Mouse (Mus musculus) kidney, embryonic 15.5 days (tissue): ENCODE measurements around the gene Mrpl54. TPM values are rescaled to one million over a fixed set of nuclear protein-coding genes. Genes with fewer than 3 reads are reported as not detected.

Experiments used
- ATAC-seq: fragments of 200-750 bp; cut with Nextera tagmentation; replicated peaks from 2 replicates; pipeline ENCODE4 v1.8.0; 2017; ENCODE audit warnings: moderate TSS enrichment; ENCODE audit not compliant: low FRiP score
- H3K27ac ChIP-seq: fragments of 300-500 bp; sonication (generic); 2 replicates; pipeline ENCODE4 v1.5.1; 2015; ENCODE audit warnings: mild to moderate bottlenecking, inconsistent platforms
- H3K27me3 ChIP-seq: fragments of 300-500 bp; sonication (generic); 2 replicates; pipeline ENCODE4 v1.6.1; 2015; ENCODE audit warnings: inconsistent platforms
- H3K36me3 ChIP-seq: fragments of 300-500 bp; sonication (generic); 2 replicates; pipeline ENCODE4 v1.6.1; 2015; ENCODE audit warnings: inconsistent platforms
- H3K4me1 ChIP-seq: fragments of 300-500 bp; sonication (generic); 2 replicates; pipeline ENCODE4 v1.6.1; 2015; ENCODE audit warnings: inconsistent platforms
- H3K4me2 ChIP-seq: fragments of 300-500 bp; sonication (generic); 2 replicates; pipeline ENCODE4 v1.6.1; 2015; ENCODE audit warnings: moderate library complexity, mild to moderate bottlenecking, inconsistent platforms
- H3K4me3 ChIP-seq: fragments of 300-500 bp; sonication (generic); replicated peaks from 2 replicates; pipeline ENCODE4 v1.5.1; 2015; ENCODE audit warnings: mild to moderate bottlenecking, inconsistent platforms
- H3K9ac ChIP-seq: fragments of 300-500 bp; sonication (generic); 2 replicates; pipeline ENCODE4 v1.6.1; 2015; ENCODE audit warnings: mild to moderate bottlenecking, inconsistent platforms
- H3K9me3 ChIP-seq: fragments of 300-500 bp; sonication (generic); replicated peaks from 2 replicates; pipeline ENCODE4 v1.6.1; 2016; ENCODE audit warnings: inconsistent platforms
- WGBS: fragments of 180-500 bp; shearing (Covaris S2); methylation state at CpG from one replicate; pipeline ENCODE4 v1.1.7; 2015; ENCODE audit warnings: mixed read lengths; 5-methylcytosine and 5-hydroxymethylcytosine counted together
- polyA plus RNA-seq: library from polyadenylated mRNA; unstranded; fragments of >200 nt; fragmentation: Nextera tagmentation; extraction: Ambion mirVana; gene quantifications from 2 replicates; pipeline ENCODE4 v1.2.1, GENCODE M21; 2015

Gene Mrpl54
- 230 and 244 TPM in 2 replicates for polyA plus RNA-seq

DNA sequence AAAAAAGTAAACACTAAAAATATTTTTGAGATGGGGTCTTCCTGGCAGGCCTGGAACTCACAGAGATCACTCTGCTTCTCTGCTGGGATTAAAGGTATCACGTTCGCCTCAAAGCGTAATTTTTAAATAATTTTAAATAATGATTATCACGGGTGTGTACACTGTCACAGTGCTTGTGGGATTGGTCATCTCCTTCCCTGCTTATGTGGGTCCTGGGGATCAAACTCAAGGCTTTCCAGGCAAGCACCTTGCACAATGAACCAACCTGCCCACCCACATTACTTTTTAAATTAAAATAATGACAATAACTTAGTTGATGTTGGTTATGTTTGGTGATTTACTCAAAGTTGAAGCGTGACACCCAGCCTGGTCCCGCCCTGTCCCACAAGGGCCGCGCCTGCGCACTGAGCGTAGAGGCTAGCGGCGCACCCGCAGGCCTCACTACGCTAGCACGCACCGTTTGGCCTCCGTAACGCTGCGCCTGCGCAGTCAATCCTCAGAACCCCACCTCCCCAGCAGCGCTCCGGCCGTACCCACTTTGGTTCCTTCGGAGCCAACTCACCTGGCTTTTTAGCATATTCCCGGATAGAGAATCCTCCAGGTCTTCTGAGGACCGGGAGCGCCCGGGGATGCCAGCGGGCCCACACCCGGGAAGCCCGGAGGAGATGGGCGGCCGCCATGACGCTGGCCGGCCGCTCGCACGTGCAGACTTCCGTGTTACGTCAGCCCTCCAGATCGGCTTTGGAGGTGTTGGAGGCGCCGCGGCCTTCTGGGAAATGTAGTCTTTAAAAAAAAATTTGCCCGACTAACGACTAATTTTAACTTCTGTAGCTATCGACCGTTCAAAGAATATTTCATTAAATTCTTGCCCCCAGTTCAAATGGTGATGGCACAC is at the start of gene Mrpl54, which contains the start of gene Apba3:
TSS of gene Mrpl54 (minus strand) at position 724 of the 895 bp plus-strand sequence.
TSS of gene Apba3 (plus strand) at position 750 of the 895 bp plus-strand sequence.
- peaks cover 20% of the 10 kb centered on the region for H3K4me1 ChIP-seq
- ATAC-seq = peak; percentile 92
- H3K9me3 ChIP-seq = no peaks in the 10 kb centered on the region
- H3K4me2 ChIP-seq = peak within 1 kb of the TSS; percentile 85
- no peaks in the 10 kb centered on the region for H3K27me3 ChIP-seq
- H3K4me3 ChIP-seq = peak within 1 kb of the TSS; percentile 80
- H3K9ac ChIP-seq = peak within 1 kb of the TSS; percentile 77
- peaks cover 59% of the 10 kb centered on the region for H3K36me3 ChIP-seq
- under 1% methylated on average over 48 of the region's 48 CpGs for WGBS
- peak within 1 kb of the TSS; percentile 92 for H3K27ac ChIP-seq

- ATAC-seq = no peak
- Histone ChIP-seq H3K36me3 (peaks cover 72% of the 10 kb centered on the region), H3K4me1 (peaks cover 59% of the 10 kb centered on the region), H3K4me2 (no peak overlapping the region), H3K27me3 (no peaks in the 10 kb centered on the region), H3K9me3 (no peaks in the 10 kb centered on the region), H3K27ac (0 out of 2 replicates have a peak overlapping the region, but pooled peaks have one; percentile 83), H3K9ac (no peak overlapping the region), H3K4me3 (no peak overlapping the region)
- 91% methylated on average over 16 of the region's 16 CpGs for WGBS
Observed at GRCm38 (mm10) chr10:81315587-81315986, 48.9 kb upstream of the Mrpl54 start.

DNA sequence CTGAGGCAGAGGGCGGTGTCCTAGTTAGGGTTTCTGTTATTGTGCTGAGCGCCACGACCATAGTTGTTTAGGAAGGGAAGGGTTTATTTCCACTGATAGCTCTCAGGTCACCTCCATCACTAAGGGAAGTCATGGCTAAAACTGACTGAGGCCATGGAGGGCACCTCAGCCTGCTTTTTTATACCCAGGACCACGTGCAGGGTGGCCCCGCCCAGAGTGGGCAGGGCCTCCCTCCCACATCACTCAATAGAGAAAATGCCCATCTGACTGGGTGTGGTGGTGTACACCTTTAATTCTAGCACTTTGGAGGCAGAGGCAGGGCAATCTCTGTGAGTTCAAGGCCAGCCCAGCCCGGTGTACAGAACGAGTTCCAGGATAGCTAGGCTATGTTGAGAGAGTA is 47.5 kb upstream of the Mrpl54 start:
- no peak overlapping the region for H3K4me2 ChIP-seq
- 80% methylated on average over 7 of the region's 7 CpGs for WGBS
- peaks cover 51% of the 10 kb centered on the region for H3K4me1 ChIP-seq
- no peak overlapping the region for H3K9ac ChIP-seq
- H3K27me3 ChIP-seq = no peaks in the 10 kb centered on the region
- peaks cover 86% of the 10 kb centered on the region for H3K36me3 ChIP-seq
- ATAC-seq = no peak
- no peak overlapping the region for H3K4me3 ChIP-seq
- H3K9me3 ChIP-seq = no peaks in the 10 kb centered on the region
- H3K27ac ChIP-seq = no peak overlapping the region

DNA sequence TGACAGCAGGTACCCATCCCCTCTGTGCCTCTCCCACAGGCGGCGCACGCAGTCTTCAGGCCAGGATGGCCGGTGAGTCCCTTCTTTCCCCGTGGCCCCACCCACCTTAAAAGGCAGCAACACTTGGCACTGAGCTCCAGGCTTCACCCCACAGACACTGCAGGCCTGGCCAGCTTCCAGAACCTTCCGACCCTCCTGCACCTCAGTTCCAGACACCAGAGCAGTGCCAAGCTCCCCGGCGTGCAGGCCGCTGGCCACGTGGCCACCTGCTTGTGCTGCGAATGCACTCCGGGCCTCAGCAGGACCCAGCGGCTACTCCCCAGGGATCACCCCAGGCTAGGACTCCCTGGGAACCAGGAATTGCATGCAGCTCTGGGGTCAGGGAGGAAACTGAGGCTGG is 46.8 kb upstream of the Mrpl54 start:
- H3K9ac ChIP-seq = no peak overlapping the region
- no peak for ATAC-seq
- H3K27ac ChIP-seq = no peak overlapping the region
- H3K4me2 ChIP-seq = no peak overlapping the region
- H3K36me3 ChIP-seq = peaks cover 87% of the 10 kb centered on the region
- no peaks in the 10 kb centered on the region for H3K27me3 ChIP-seq
- WGBS = 93% methylated on average over 13 of the region's 13 CpGs
- no peak overlapping the region for H3K4me3 ChIP-seq
- peaks cover 45% of the 10 kb centered on the region for H3K4me1 ChIP-seq
- no peaks in the 10 kb centered on the region for H3K9me3 ChIP-seq

- no peak for ATAC-seq
Observed at GRCm38 (mm10) chr10:81309571-81309970, 42.8 kb upstream of the Mrpl54 start.

DNA sequence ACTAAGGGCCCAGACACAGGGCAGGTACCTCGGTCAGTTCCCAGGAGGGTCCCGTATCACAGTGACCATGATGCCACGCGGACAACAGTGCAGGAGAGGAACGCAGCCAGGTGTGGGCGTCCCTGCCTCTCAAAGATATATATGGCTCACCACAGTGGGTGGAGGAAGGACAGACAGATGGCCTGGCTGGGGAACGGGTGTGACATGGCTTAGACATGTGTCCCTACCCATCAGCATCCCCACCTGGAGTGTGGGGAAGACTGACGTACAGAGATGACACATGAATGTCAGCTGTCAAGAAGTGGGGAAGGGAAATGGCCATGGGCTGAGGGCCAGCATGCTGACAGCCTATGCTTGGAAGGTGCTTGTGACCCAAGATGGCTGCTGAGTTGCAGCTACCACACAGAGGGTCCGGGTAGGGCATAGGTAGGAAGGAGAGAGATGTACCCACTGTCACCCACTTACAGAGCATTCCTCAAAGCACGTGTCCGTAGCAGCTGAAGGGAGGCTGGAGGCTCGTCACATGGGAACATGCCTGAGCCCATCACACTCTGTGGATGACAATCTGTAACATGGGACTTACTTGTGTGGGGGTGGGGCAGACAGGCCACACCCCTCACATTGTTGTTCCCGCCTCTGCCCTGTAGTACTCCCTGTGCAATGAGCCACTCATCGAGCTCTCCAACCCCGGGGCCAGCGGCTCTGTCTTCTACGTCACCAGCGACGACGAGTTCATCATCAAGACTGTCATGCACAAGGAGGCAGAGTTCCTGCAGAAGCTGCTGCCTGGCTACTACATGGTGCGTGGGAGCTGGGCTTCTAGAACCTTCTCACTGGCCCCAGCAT is 40.3 kb upstream of the Mrpl54 start:
- Histone ChIP-seq H3K27me3 (no peaks in the 10 kb centered on the region), H3K9me3 (no peaks in the 10 kb centered on the region), H3K9ac (no peak overlapping the region), H3K4me3 (no peak overlapping the region), H3K36me3 (peaks cover 69% of the 10 kb centered on the region), H3K4me1 (peaks cover 38% of the 10 kb centered on the region), H3K27ac (no peak overlapping the region), H3K4me2 (no peak overlapping the region)
- WGBS = 92% methylated on average over 21 of the region's 21 CpGs
- no peak for ATAC-seq

More at GRCm38 (mm10) chr10:81309571-81309970, 42.8 kb upstream of the Mrpl54 start:
- no peak overlapping the region for H3K4me2 ChIP-seq
- H3K9me3 ChIP-seq = no peaks in the 10 kb centered on the region
- no peak overlapping the region for H3K27ac ChIP-seq
- 90% methylated on average over 5 of the region's 5 CpGs for WGBS
- H3K9ac ChIP-seq = no peak overlapping the region
- H3K36me3 ChIP-seq = peaks cover 94% of the 10 kb centered on the region
- H3K27me3 ChIP-seq = no peaks in the 10 kb centered on the region
- peaks cover 24% of the 10 kb centered on the region for H3K4me1 ChIP-seq
- H3K4me3 ChIP-seq = no peak overlapping the region

GRCm38 (mm10) chr10:81306173-81306668 is 39.5 kb upstream of the Mrpl54 start:
- ATAC-seq = no peak
- no peak overlapping the region for H3K9ac ChIP-seq
- no peaks in the 10 kb centered on the region for H3K27me3 ChIP-seq
- no peak overlapping the region for H3K4me2 ChIP-seq
- peaks cover 43% of the 10 kb centered on the region for H3K4me1 ChIP-seq
- no peak overlapping the region for H3K27ac ChIP-seq
- no peaks in the 10 kb centered on the region for H3K9me3 ChIP-seq
- H3K4me3 ChIP-seq = no peak overlapping the region
- WGBS = 89% methylated on average over 12 of the region's 12 CpGs
- peaks cover 60% of the 10 kb centered on the region for H3K36me3 ChIP-seq

GRCm38 (mm10) chr10:81305663-81306062 is 38.9 kb upstream of the Mrpl54 start:
- Histone ChIP-seq H3K27me3 (no peaks in the 10 kb centered on the region), H3K36me3 (peaks cover 55% of the 10 kb centered on the region), H3K27ac (no peak overlapping the region), H3K9ac (no peak overlapping the region), H3K4me2 (no peak overlapping the region), H3K9me3 (no peaks in the 10 kb centered on the region), H3K4me1 (peaks cover 45% of the 10 kb centered on the region), H3K4me3 (no peak overlapping the region)
- WGBS = 91% methylated on average over 14 of the region's 14 CpGs
- ATAC-seq = no peak

DNA sequence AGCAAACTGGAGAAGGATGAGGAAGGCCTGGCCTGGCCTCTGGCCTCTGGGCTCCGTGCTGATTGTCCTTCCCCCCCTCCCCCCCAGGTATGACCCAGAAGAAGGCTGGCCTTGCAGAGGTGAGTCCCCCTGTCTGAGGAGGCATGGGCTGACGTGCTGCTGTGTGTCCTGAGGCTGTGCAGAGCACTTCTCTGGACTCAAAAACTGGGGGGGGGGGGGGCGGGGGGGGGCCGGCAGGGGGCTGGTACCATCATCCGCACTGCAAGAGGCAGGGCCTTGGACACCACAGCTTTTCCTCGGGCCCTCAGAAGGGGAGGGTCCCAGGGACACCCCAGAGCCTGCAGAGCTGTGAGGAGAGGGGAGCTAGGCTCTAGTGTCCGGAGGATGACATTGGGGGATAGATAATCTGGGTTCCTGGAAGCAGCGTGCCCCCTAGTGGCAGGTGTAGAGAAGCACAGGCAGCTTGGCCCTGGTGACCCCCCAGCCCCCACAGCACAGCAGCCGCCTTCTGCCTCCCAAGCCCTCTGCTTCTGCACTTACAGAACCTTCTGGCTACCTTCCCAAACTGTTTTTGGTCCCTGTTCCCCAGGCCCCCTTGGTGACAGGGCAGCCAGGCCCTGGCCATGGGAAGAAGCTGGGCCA is 38.0 kb upstream of the Mrpl54 start:
- Histone ChIP-seq H3K9me3 (no peaks in the 10 kb centered on the region), H3K4me3 (no peak overlapping the region), H3K9ac (no peak overlapping the region), H3K36me3 (peaks cover 45% of the 10 kb centered on the region), H3K27me3 (no peaks in the 10 kb centered on the region), H3K27ac (no peak overlapping the region), H3K4me2 (no peak overlapping the region), H3K4me1 (peaks cover 54% of the 10 kb centered on the region)
- ATAC-seq = no peak
- WGBS = 25% methylated on average over 6 of the region's 9 CpGs

GRCm38 (mm10) chr10:81303761-81304160 is 37.0 kb upstream of the Mrpl54 start:
- Histone ChIP-seq H3K27ac (no peak overlapping the region), H3K9ac (no peak overlapping the region), H3K36me3 (peaks cover 36% of the 10 kb centered on the region), H3K27me3 (no peaks in the 10 kb centered on the region), H3K4me3 (no peak overlapping the region), H3K4me1 (peaks cover 64% of the 10 kb centered on the region), H3K4me2 (no peak overlapping the region), H3K9me3 (no peaks in the 10 kb centered on the region)
- 64% methylated on average over 7 of the region's 7 CpGs for whole genome bisulfite sequencing
- ATAC-seq = no peak

DNA sequence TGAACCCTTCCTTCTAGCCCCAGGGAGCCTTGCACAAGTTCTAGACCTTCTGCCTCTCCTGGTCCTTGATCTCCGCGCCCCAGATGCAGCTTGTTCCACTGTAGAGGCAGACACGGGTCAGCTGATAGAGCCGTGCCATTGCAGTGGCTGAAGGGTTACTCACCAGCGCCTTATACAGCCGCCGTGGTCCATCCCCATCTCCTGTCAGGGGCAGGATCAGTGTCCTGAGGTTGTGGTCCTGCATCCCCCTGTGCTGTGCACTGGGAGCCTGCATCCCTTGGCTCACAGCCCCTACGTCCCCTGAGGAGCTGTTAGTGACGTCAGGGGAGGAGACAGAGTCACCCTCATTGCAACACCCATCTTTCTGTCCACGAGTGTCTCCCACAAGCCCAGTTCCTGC is 36.5 kb upstream of the Mrpl54 start:
- Histone ChIP-seq H3K4me3 (no peak overlapping the region), H3K27ac (0 out of 2 replicates have a peak overlapping the region, but pooled peaks have one; percentile 86), H3K27me3 (no peaks in the 10 kb centered on the region), H3K9ac (no peak overlapping the region; the same call in 1 of the 2 replicates), H3K4me2 (no peak overlapping the region; the same call in 1 of the 2 replicates), H3K4me1 (peaks cover 69% of the 10 kb centered on the region), H3K9me3 (no peaks in the 10 kb centered on the region), H3K36me3 (peaks cover 32% of the 10 kb centered on the region)
- WGBS = 68% methylated on average over 10 of the region's 10 CpGs
- no peak for ATAC-seq
